Mouse (Mus musculus): ENCODE measurements around the gene Olfr807. TPM values are rescaled to one million over a fixed set of nuclear protein-coding genes. Genes with fewer than 3 reads are reported as not detected.

Gene Olfr807
- total and polyA plus RNA-seq, 3 experiments: not detected

DNA sequence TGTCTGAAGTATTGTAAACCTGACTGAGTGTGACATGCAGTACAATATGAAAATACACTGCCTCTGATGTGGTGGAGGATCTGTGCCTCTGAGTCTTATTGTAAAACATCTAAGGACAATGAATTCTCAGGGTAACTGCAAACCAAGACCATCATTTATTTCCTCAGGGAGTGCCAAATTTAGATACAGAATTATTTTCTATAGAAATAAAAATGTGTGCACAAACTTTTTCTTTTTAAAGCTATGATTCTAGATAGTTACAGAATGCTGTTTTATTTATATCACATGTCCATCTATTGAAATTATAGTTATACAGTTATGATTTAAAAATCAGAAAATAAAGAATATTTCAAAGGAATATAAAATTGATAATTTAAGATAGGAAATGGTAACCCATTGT, 15.8 kb downstream of the Olfr807 start, which contains the start of gene Olfr806:
Gene Olfr806 (minus strand): TSS at position 101 of the 400 bp plus-strand sequence.
- no peak for DNase-seq (ENCODE audit: low spot score)
- no peaks in the 10 kb centered on the region for H3K4me1 ChIP-seq (ENCODE audit: insufficient read depth, low read depth, low read length)
- H3K9me3 ChIP-seq (replicated peaks): no peaks in the 10 kb centered on the region
- H3K36me3 ChIP-seq (replicated peaks): no peaks in the 10 kb centered on the region
- H3K4me3 ChIP-seq (ENCODE audit: low read depth, low read length): no peak within 1 kb of the TSS
- TF ChIP-seq GATA1 (IDR thresholded peaks at IDR 0.05; ENCODE audit: borderline replicate concordance, low read length): no peak
- TF ChIP-seq CTCF (IDR thresholded peaks at IDR 0.05; ENCODE audit: low read depth, low read length): no peak
- no peak for TF ChIP-seq TAL1 (conservative IDR thresholded peaks at IDR 0.05; ENCODE audit: low read depth, low read length)
- no peak for TF ChIP-seq GATA2 (IDR thresholded peaks at IDR 0.05; ENCODE audit: borderline replicate concordance, low read depth, low read length)
- no peak for TF ChIP-seq POLR2AphosphoS5 (IDR thresholded peaks at IDR 0.05; ENCODE audit: insufficient replicate concordance, low read depth, low read length)
- ATAC-seq (ENCODE audit: extremely low read depth, insufficient number of reproducible peaks, low FRiP score, poor library complexity, severe bottlenecking): no peak
- no peaks in the 10 kb centered on the region for H3K27me3 ChIP-seq (ENCODE audit: insufficient read depth, low read length)

DNA sequence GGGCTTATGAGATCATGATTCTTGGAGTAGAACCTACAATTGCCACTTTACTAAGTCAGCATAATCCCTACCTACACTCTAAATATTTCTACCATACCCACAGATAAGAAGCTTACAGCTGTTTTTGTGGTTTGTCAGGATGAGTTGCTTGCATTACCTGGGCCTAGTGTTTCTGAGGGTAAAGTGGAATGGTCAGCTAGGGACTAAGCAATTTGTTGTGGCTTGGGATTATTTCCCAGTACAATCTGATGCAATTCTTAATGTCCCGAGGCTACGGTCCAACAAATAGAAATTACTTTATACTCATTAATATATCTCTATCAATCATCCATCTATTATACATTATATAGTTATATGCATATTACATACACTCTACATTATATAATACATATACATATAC, 28.3 kb downstream of the Olfr807 start, which contains the start of gene Olfr805:
Gene Olfr805 (minus strand): TSS at position 101 of the 400 bp plus-strand sequence.
- Histone ChIP-seq H3K9me3 (replicated peaks) (no peaks in the 10 kb centered on the region), H3K4me1 (ENCODE audit: insufficient read depth, low read depth, low read length) (no peaks in the 10 kb centered on the region), H3K36me3 (replicated peaks) (no peaks in the 10 kb centered on the region), H3K27me3 (ENCODE audit: insufficient read depth, low read length) (no peaks in the 10 kb centered on the region), H3K4me3 (ENCODE audit: low read depth, low read length) (no peak within 1 kb of the TSS)
- TF ChIP-seq CTCF (IDR thresholded peaks at IDR 0.05; ENCODE audit: low read depth, low read length) (no peak), GATA2 (IDR thresholded peaks at IDR 0.05; ENCODE audit: borderline replicate concordance, low read depth, low read length) (no peak), POLR2AphosphoS5 (IDR thresholded peaks at IDR 0.05; ENCODE audit: insufficient replicate concordance, low read depth, low read length) (no peak), TAL1 (conservative IDR thresholded peaks at IDR 0.05; ENCODE audit: low read depth, low read length) (no peak), GATA1 (IDR thresholded peaks at IDR 0.05; ENCODE audit: borderline replicate concordance, low read length) (no peak)
- DNase-seq (ENCODE audit: low spot score): no peak
- ATAC-seq (ENCODE audit: extremely low read depth, insufficient number of reproducible peaks, low FRiP score, poor library complexity, severe bottlenecking): no peak

Other genes with a start within 250 kb of the Olfr807 start
Only the 20 nearest of the 26 such genes appear.
- not detected in 2 replicates for gene Olfr794, start 190.1 kb downstream of the Olfr807 start, total RNA-seq (2014; fragmentation: Nextera tagmentation)
- gene Olfr794, start 190.1 kb downstream of the Olfr807 start, total RNA-seq (2017): 0.27 TPM in 1 of 2 replicates, not detected in the other
- gene Olfr794, start 190.1 kb downstream of the Olfr807 start, polyA plus RNA-seq (2012): not detected in 2 replicates
- gene Olfr796, start 145.2 kb downstream of the Olfr807 start, total RNA-seq (2014; fragmentation: Nextera tagmentation): not detected in 2 replicates
- gene Olfr796, start 145.2 kb downstream of the Olfr807 start, total RNA-seq (2017): 0.22 and 0.23 TPM in 2 replicates
- gene Olfr796, start 145.2 kb downstream of the Olfr807 start, polyA plus RNA-seq (2012): not detected in 2 replicates
- gene Olfr798, start 129.9 kb downstream of the Olfr807 start, total RNA-seq (2014; fragmentation: Nextera tagmentation): not detected in 2 replicates
- 0.06 TPM in 1 of 2 replicates, not detected in the other for gene Olfr798, start 129.9 kb downstream of the Olfr807 start, total RNA-seq (2017)
- gene Olfr798, start 129.9 kb downstream of the Olfr807 start, polyA plus RNA-seq (2012): not detected in 2 replicates
- gene Olfr799, start 120.3 kb downstream of the Olfr807 start, total RNA-seq (2014; fragmentation: Nextera tagmentation): not detected in 2 replicates
- 0.05 TPM in 1 of 2 replicates, not detected in the other for gene Olfr799, start 120.3 kb downstream of the Olfr807 start, total RNA-seq (2017)
- gene Olfr799, start 120.3 kb downstream of the Olfr807 start, polyA plus RNA-seq (2012): not detected in 2 replicates
- not detected in 2 replicates for gene Olfr800, start 100.1 kb downstream of the Olfr807 start, total RNA-seq (2014; fragmentation: Nextera tagmentation)
- 0.12 and 0.27 TPM in 2 replicates for gene Olfr800, start 100.1 kb downstream of the Olfr807 start, total RNA-seq (2017)
- gene Olfr800, start 100.1 kb downstream of the Olfr807 start, polyA plus RNA-seq (2012): not detected in 2 replicates
- gene Olfr801, start 83.9 kb downstream of the Olfr807 start, total RNA-seq (2014; fragmentation: Nextera tagmentation): not detected in 2 replicates
- gene Olfr801, start 83.9 kb downstream of the Olfr807 start, total RNA-seq (2017): 0.06 and 0.16 TPM in 2 replicates
- gene Olfr801, start 83.9 kb downstream of the Olfr807 start, polyA plus RNA-seq (2012): not detected in 2 replicates
- gene Olfr802, start 69.6 kb downstream of the Olfr807 start, total RNA-seq (2014; fragmentation: Nextera tagmentation): not detected in 2 replicates
- 0.05 and 0.17 TPM in 2 replicates for gene Olfr802, start 69.6 kb downstream of the Olfr807 start, total RNA-seq (2017)
- gene Olfr802, start 69.6 kb downstream of the Olfr807 start, polyA plus RNA-seq (2012): not detected in 2 replicates
- gene Olfr803, start 63.5 kb downstream of the Olfr807 start, total RNA-seq (2014; fragmentation: Nextera tagmentation): not detected in 2 replicates
- gene Olfr803, start 63.5 kb downstream of the Olfr807 start, total RNA-seq (2017): 0.05 TPM in 1 of 2 replicates, not detected in the other
- not detected in 2 replicates for gene Olfr803, start 63.5 kb downstream of the Olfr807 start, polyA plus RNA-seq (2012)
- gene Olfr804, start 54.6 kb downstream of the Olfr807 start, total RNA-seq (2014; fragmentation: Nextera tagmentation): not detected in 2 replicates
- under 0.01 and 0.22 TPM in 2 replicates for gene Olfr804, start 54.6 kb downstream of the Olfr807 start, total RNA-seq (2017)
- not detected in 2 replicates for gene Olfr804, start 54.6 kb downstream of the Olfr807 start, polyA plus RNA-seq (2012)
- not detected in 2 replicates for gene Olfr805, start 28.4 kb downstream of the Olfr807 start, total RNA-seq (2014; fragmentation: Nextera tagmentation)
- gene Olfr805, start 28.4 kb downstream of the Olfr807 start, total RNA-seq (2017): 0.06 and 0.16 TPM in 2 replicates
- gene Olfr805, start 28.4 kb downstream of the Olfr807 start, polyA plus RNA-seq (2012): not detected in 2 replicates
- not detected in 2 replicates for gene Olfr806, start 15.9 kb downstream of the Olfr807 start, total RNA-seq (2014; fragmentation: Nextera tagmentation)
- 0.05 and 0.06 TPM in 2 replicates for gene Olfr806, start 15.9 kb downstream of the Olfr807 start, total RNA-seq (2017)
- not detected in 2 replicates for gene Olfr806, start 15.9 kb downstream of the Olfr807 start, polyA plus RNA-seq (2012)
- gene Olfr808, start 7.7 kb upstream of the Olfr807 start, total RNA-seq (2014; fragmentation: Nextera tagmentation): not detected in 2 replicates
- gene Olfr808, start 7.7 kb upstream of the Olfr807 start, total RNA-seq (2017): 0.12 and 0.22 TPM in 2 replicates
- not detected in 2 replicates for gene Olfr808, start 7.7 kb upstream of the Olfr807 start, polyA plus RNA-seq (2012)
- gene Olfr809, start 16.8 kb upstream of the Olfr807 start, total RNA-seq (2014; fragmentation: Nextera tagmentation): not detected in 2 replicates
- gene Olfr809, start 16.8 kb upstream of the Olfr807 start, total RNA-seq (2017): 0.27 TPM in 1 of 2 replicates, not detected in the other
- gene Olfr809, start 16.8 kb upstream of the Olfr807 start, polyA plus RNA-seq (2012): not detected in 2 replicates
- not detected in 2 replicates for gene Olfr810, start 37.1 kb upstream of the Olfr807 start, total RNA-seq (2014; fragmentation: Nextera tagmentation)
- 0.05 and 0.06 TPM in 2 replicates for gene Olfr810, start 37.1 kb upstream of the Olfr807 start, total RNA-seq (2017)
- not detected in 2 replicates for gene Olfr810, start 37.1 kb upstream of the Olfr807 start, polyA plus RNA-seq (2012)
- gene Olfr811, start 46.6 kb upstream of the Olfr807 start, total RNA-seq (2014; fragmentation: Nextera tagmentation): not detected in 2 replicates
- 0.12 and 0.16 TPM in 2 replicates for gene Olfr811, start 46.6 kb upstream of the Olfr807 start, total RNA-seq (2017)
- gene Olfr811, start 46.6 kb upstream of the Olfr807 start, polyA plus RNA-seq (2012): not detected in 2 replicates
- gene Olfr812, start 88.3 kb upstream of the Olfr807 start, total RNA-seq (2014; fragmentation: Nextera tagmentation): not detected in 2 replicates
- not detected in 2 replicates for gene Olfr812, start 88.3 kb upstream of the Olfr807 start, total RNA-seq (2017)
- gene Olfr812, start 88.3 kb upstream of the Olfr807 start, polyA plus RNA-seq (2012): not detected in 2 replicates
- not detected in 2 replicates for gene Olfr813, start 97.6 kb upstream of the Olfr807 start, total RNA-seq (2014; fragmentation: Nextera tagmentation)
- gene Olfr813, start 97.6 kb upstream of the Olfr807 start, total RNA-seq (2017): 0.22 and 0.35 TPM in 2 replicates
- gene Olfr813, start 97.6 kb upstream of the Olfr807 start, polyA plus RNA-seq (2012): not detected in 2 replicates
- gene Olfr814, start 122.1 kb upstream of the Olfr807 start, total RNA-seq (2014; fragmentation: Nextera tagmentation): not detected in 2 replicates
- 0.05 and 0.06 TPM in 2 replicates for gene Olfr814, start 122.1 kb upstream of the Olfr807 start, total RNA-seq (2017)
- not detected in 2 replicates for gene Olfr814, start 122.1 kb upstream of the Olfr807 start, polyA plus RNA-seq (2012)
- gene Olfr815, start 148.1 kb upstream of the Olfr807 start, total RNA-seq (2014; fragmentation: Nextera tagmentation): not detected in 2 replicates
- gene Olfr815, start 148.1 kb upstream of the Olfr807 start, total RNA-seq (2017): not detected in 2 replicates
- gene Olfr815, start 148.1 kb upstream of the Olfr807 start, polyA plus RNA-seq (2012): 0.07 TPM in 1 of 2 replicates, not detected in the other
- gene Olfr816, start 157.8 kb upstream of the Olfr807 start, total RNA-seq (2014; fragmentation: Nextera tagmentation): not detected in 2 replicates
- gene Olfr816, start 157.8 kb upstream of the Olfr807 start, total RNA-seq (2017): 0.17 TPM in 1 of 2 replicates, not detected in the other
- gene Olfr816, start 157.8 kb upstream of the Olfr807 start, polyA plus RNA-seq (2012): not detected in 2 replicates